Mouse (Mus musculus) T-helper 17 cell (primary cell): ENCODE results near the gene Clca4b.
"Not testable (repeated sequence)": the region's sequence is repeated elsewhere in the genome, so short reads cannot be mapped to it uniquely, and the experiment has no call there.

ENCODE experiments used
- in situ Hi-C, 2 experiments: fragments of 300-600 bp; cut with MboI, MseI; formaldehyde crosslinking; loops; 1 replicate in 1 of 2; 2 replicates in 1 of 2; pipeline ENCODE4 v1.15.1; 2025; ENCODE audit warnings: high pct_unique_total_duplicates in 2 of 2

The Clca4b gene

GRCm38 (mm10) chr3:144932335-144932734 is at the start of gene Clca4b:
TSS of gene Clca4b (minus strand) at chr3:144932529.
- in situ Hi-C loops: no loop called here

DNA sequence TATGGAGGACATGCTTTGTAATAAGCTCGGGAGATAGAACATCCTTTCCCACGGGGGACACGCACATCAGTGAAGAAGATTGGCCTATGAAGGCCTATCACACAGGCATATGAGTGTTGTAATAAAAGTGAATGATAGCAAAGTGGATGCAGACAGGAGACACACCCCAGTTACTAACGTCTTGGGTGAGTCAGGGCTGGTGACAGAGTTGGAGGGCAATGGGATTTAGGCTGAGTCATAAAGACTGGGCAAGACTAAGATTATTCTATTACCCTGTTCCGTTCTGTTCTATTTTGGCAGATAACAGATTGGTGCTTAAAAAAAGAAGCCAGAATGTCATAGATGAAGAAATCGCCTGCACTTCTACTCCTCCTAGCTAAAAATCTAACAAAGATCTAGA is 48.2 kb upstream of the Clca4b start:
- in situ Hi-C loops: no loop called here

- in situ Hi-C loops: no loop called here
These were observed 45.3 kb upstream of the Clca4b start for GRCm38 (mm10) chr3:144977631-144978030.

- in situ Hi-C loops: no loop called here
These were observed 43.8 kb upstream of the Clca4b start for GRCm38 (mm10) chr3:144976091-144976490.

DNA sequence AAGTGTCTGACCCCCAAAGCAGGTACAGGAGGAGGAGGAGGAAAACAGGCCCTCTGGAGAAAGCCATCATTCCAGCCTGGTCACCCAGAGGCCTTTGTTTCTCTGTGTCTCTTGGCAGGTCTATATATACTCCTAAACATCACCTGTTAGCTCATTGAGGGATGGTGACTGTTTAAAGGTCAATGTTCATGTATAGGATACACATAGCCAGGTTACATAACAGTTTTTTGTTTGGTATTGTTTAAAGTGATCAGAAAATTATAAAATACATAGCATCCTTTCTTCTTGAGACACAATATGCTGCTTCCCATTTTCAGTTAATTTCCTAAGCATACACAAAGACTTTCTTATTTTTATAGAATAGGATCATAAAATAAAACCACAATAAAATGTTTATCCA is 42.6 kb upstream of the Clca4b start, which contains the start of gene Clca4a:
Gene Clca4a (minus strand): TSS at position 101 of the 400 bp plus-strand sequence.
- in situ Hi-C loops: no loop called here

DNA sequence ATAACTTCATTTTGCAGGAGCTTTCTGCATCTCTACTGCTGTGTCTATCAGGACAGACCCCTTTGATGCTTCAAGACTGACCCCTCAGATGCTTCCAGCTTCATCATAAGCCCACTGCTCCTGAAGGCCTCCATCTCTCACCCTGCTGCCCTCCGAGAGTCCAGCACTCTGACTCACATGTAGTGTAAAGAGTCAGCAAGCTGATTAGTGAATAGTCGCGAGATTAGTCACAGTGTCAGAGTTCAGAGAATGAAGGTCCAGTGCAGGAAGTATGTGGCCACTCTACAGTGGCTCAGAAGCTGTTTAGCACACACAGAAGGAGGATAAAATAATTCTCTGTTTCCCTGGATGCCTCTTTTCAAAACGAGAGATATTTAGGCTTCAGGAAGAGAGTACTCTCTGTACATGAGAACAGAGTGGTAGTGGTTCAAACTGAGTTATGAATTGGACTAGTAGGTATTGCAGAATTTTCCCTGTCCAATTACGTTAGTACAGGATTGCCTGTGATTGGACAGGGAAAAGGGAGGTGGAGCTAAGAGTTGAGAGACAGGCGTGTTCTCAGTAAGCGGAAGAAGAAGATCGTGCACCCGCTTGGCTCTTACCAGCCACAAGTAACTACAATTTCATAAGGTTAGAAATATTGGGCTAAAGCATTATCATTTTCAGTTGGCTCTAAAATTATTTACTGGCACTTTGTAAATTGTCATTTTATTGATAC is 39.4 kb upstream of the Clca4b start:
- in situ Hi-C loops: no loop called here

DNA sequence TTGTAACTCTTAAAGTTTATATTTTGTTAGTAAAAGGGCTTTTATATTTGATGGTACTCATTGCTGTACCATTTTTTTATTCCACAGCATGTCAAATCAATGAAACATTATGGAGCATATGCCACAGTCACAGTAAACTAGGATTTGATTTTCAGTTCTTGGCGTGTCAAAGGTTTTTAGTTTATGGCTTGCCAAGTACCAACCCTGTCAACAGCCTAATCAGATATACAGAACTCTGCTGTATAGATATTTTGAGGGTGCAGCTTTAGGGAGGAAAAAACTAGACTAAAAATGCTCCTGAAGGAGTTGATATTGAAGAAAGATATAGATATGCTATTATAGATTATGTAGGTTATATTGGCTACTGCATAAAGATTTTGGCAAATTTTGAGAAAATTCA is 37.4 kb upstream of the Clca4b start:
- in situ Hi-C loops: no loop called here

GRCm38 (mm10) chr3:144966074-144966473 is 33.7 kb upstream of the Clca4b start:
- in situ Hi-C loops: no loop called here

- in situ Hi-C loops: loop anchor here in 1 of 2 experiments (5.0 kb wide), 1 partner anchor 89 kb away; no protein-coding TSS in a partner anchor
These were observed 18.5 kb upstream of the Clca4b start for GRCm38 (mm10) chr3:144950829-144951228.

GRCm38 (mm10) chr3:144947376-144947775 is 15.0 kb upstream of the Clca4b start:
- in situ Hi-C loops: not testable (repeated sequence)

GRCm38 (mm10) chr3:144933625-144934024 is 1.3 kb upstream of the Clca4b start:
- in situ Hi-C loops: not testable (repeated sequence)

- in situ Hi-C loops: no loop called here
These were observed 722 bp upstream of the Clca4b start for GRCm38 (mm10) chr3:144933011-144933491.

DNA sequence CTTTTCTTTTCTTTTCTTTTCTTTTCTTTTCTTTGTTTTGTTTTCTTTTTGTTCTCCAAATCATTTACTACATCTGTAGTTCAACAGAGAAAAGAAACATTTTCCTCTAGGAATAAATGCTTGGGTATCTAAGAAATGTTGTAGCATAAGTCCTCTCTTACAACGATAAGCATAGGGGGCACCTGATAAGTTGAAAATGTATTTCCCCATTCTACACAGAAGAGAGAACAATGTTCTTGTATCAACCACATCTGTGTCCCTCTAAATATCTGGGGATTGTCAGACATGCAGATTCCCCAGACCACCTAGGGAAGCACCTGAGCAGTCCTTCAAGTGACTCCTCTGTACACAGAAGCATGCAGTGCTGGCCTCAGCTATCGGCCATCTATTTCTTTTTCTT is 18.3 kb downstream of the Clca4b start:
- in situ Hi-C loops: no loop called here

DNA sequence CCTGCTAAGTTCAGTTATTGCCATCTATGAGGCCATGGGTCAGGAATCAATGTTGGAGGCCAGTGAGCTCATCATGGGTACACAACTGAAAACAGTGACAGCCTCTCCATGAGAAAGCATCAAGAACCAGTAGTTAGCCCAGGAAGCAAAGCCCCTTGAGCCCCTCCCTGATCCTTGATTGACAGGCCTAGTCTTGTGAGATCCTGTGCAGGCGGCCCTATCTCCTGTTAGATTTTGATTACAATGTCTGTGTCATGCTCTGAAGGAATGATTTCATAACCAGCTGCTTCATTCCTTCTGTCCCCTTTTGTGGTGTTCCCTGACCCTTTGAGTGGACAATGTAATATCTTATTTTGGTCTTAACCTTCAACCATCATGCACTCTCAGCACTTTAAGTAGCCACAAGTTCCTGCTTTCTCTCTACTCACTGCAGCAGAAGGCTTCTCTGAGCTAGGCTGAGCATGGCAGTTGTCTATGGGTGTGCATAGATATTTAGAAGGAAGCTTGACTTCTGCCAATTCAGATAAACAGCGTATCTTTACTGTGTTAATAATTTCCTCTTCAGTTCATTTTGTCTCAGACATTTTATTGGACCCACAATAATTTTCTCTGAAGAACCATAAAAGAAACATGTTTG is 35.2 kb downstream of the Clca4b start:
- in situ Hi-C loops: no loop called here

- in situ Hi-C loops: loop anchor here in 1 of 2 experiments (5.0 kb wide), 1 partner anchor 352 kb away; no protein-coding TSS in a partner anchor
These were observed 42.0 kb downstream of the Clca4b start for GRCm38 (mm10) chr3:144890246-144890758.

DNA sequence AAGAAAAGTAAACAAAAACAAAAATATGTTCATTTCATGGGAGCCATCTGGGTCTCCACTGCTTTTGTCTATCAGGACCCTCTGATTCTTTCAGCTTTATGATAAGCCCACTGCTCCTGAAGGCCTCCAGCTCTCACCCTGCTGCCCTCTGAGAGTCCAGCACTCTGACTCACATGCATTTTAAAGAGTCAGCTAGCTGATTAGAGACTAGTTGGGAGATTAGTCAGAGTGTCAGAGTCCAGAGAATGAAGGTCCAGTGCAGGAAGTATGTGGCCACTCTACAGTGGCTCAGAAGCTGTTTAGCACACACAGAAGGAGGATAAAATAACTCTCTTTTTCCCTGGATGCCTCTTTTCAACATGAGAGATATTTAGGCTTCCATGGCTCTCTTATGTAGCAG is 45.4 kb downstream of the Clca4b start:
- in situ Hi-C loops: loop anchor here in 1 of 2 experiments (5.0 kb wide), 1 partner anchor 115 kb away; no protein-coding TSS in a partner anchor

DNA sequence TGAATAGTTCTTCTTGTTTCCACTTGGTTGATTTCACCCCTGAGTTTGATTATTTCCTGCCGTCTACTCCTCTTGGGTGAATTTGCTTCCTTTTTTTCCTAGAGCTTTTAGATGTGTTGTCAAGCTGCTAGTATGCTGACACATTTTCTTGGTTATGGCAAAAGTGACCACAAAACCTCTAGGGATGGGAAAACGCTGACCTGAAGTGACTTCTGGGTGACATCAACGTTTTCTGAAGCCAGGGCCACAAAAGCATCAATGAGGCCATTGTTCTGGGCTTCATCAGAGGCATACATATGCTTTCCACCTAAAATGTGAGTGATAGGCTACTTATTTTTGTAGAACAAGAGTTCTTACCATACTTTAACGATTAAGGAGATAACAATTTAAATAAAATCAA is 60.3 kb downstream of the Clca4b start:
- in situ Hi-C loops: not testable (repeated sequence)
